Mouse (Mus musculus): ENCODE results near the gene Slc28a2.
"Not testable (repeated sequence)": the region's sequence is repeated elsewhere in the genome, so short reads cannot be mapped to it uniquely, and the experiment has no call there.

DNA sequence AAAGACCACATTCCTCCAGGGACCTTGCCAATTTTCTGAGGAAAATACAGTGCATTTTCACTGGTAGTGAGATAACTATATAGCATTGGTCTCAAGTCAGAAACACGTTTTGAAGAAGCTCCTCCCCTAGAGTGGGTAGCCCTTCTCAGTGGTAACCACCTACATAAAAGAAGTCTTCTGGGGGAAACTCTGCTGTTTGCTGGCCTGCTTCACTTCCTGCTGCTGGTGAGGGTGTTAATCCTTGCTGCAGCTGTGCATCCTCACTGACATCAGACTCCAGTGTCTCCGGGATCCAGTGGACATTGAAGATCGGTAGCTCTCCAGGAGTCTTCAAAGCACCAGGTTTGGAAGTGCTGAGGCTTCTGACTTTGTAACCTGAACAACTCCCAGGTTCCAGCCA, 59.4 kb downstream of the Slc28a2 start:
- TF ChIP-seq GATA1 (IDR thresholded peaks at IDR 0.05; ENCODE audit: borderline replicate concordance, low read length); FLI1 (IDR thresholded peaks at IDR 0.05; ENCODE audit: low read length): not testable (repeated sequence)

Measured in megakaryocyte, embryonic 14.5 days (primary cell).